Mouse (Mus musculus): ENCODE results near the gene Exosc6. TPM values are rescaled to one million over a fixed set of nuclear protein-coding genes. Genes with fewer than 3 reads are reported as not detected.

The Exosc6 gene
- polyA plus RNA-seq (2017; shearing (Covaris generic)): 17.5 TPM

DNA sequence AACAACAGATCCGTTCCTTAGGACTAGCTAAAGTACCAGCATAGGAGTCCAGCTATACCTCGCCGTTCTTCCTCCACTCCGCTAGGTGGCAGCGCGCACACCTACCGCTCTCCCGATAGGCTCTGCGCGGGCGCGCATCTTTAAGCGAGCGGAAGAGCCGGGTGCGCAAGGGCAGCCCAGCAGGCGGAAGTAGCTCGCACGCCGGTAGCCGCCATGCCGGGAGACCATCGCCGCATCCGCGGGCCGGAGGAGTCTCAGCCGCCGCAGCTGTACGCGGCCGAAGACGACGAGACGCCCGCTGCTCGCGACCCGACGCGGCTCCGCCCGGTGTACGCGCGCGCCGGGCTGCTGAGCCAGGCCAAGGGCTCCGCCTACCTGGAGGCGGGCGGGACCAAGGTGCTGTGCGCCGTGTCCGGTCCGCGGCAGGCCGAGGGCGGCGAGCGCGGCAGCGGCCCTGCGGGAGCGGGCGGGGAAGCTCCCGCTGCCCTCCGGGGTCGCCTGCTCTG, at the start of gene Exosc6:
TSS of gene Exosc6 (plus strand) at position 182 of the 506 bp plus-strand sequence.

DNA sequence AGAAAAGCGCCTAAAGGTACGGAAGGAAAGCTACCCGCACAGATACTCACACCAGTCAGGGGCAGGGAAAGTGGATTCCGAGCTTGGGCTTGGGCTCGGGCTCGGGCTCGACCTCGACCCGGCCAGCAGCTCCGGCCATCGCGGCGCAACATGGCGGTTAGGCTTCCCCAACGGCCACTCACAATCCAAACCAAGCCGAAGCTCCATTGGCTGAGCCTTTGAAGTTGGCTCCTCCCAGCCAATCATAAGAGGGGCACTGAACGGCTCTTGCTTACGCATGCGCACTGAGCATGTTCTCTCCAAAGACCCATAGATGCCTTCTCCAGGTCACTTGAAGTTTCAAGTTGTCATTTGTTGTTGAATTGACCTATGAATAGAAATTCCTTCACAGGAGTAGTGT, 24.6 kb upstream of the Exosc6 start, which contains the start of gene Ddx19b:
TSS of gene Ddx19b (minus strand) at position 180 of the 400 bp plus-strand sequence.

DNA sequence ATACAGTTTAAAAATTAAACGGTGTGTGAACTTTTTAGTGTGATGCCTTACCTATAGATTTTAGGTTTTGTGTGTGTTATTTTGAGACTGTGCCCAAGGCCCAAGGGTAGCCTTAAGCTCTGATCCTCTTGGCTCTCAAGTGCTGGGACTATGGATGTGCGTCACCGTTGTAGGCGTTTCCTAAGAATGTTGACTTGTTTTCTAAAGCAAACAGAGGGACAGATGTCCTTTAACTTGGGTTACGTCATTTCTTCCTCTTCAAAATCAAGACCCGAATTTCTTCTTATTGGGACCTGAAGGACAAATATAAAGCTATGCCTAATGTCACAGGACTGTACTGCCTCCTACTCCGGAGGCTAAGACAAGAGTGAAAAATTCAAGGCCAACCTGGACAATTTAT, 23.2 kb upstream of the Exosc6 start, which contains the start of gene Aars:
TSS of gene Aars (plus strand) at position 229 of the 400 bp plus-strand sequence.

DNA sequence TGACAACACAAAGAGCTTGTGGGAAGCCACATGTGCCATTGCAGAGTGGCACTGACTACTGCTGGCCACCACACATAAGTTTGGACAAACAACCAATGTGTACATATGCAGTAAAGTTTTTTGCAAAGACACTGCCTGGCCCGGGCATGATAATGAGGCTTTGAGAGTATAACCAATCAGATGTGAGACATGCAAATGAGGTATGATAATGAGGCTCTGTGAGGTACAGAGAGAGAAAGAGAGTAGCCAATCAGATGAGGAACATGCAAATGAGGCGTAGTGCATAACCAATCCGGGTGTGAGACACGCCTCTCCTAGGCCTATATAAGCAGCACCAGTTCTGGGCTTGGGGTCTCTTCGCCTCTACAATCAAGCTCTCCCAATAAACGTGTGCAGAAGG, 36.2 kb downstream of the Exosc6 start, which contains the start of gene Clec18a:
TSS of gene Clec18a (minus strand) at position 101 of the 400 bp plus-strand sequence.

DNA sequence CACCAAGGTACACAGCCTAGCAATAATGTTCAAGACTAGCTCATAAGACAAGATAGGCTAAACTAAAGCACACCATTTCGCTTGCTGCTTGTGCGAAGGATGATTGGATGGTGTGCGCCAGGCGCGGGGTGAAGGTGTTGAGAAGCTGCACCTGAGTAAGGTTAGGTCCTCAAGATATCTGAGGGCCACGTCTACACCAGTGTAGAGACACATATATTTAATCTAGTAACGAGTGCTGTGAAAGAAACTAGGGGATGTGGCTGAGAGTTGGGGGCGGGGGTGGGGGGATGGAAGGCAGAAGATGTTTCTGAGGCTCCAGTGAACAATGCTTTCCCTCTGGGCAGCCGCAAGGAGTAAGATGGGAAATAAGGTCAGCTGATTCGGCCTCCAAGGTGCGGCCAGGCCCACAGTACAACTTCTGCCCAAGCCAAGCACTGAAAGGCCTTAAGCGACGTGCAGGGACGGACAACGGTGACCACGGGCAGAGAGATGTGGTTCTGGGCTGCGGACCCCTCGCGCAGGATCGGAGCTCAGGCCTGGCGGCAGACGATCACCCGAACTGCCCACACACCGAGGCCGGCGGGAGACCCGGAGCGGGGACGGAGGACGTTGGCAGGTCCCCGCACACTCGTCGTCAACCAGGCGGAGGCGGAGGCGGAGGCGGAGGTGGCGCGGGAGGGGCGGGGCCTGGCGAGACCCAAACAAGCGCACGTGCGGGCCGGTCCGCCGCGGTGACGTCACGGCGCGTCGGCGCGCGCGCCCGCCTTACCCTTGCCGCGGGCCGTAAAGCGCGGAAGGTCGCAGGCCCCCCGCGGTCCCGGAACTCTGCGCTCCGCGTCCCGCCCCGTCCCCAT, 38.0 kb downstream of the Exosc6 start, which contains the start of gene Pdpr:
TSS of gene Pdpr (plus strand) at position 766 of the 854 bp plus-strand sequence.

Other genes starting within 250 kb of the Exosc6 start
- gene Cog4, start 209.7 kb upstream of the Exosc6 start, polyA plus RNA-seq (2017; shearing (Covaris generic)): 41.6 TPM
- gene Sf3b3, start 209.6 kb upstream of the Exosc6 start, polyA plus RNA-seq (2017; shearing (Covaris generic)): 158 TPM
- 5.6 TPM for gene Fuk, start 153.9 kb upstream of the Exosc6 start, polyA plus RNA-seq (2017; shearing (Covaris generic))
- gene St3gal2, start 136.4 kb upstream of the Exosc6 start, polyA plus RNA-seq (2017; shearing (Covaris generic)): 13.2 TPM
- gene Ddx19a, start 58.5 kb upstream of the Exosc6 start, polyA plus RNA-seq (2017; shearing (Covaris generic)): 17.8 TPM
- 17.8 TPM for gene Ddx19b, start 24.6 kb upstream of the Exosc6 start, polyA plus RNA-seq (2017; shearing (Covaris generic))
- 42.9 TPM for gene Aars, start 23.2 kb upstream of the Exosc6 start, polyA plus RNA-seq (2017; shearing (Covaris generic))
- gene Clec18a, start 36.1 kb downstream of the Exosc6 start, polyA plus RNA-seq (2017; shearing (Covaris generic)): not detected
- 16.1 TPM for gene Pdpr, start 38.3 kb downstream of the Exosc6 start, polyA plus RNA-seq (2017; shearing (Covaris generic))
- gene Glg1, start 202.9 kb downstream of the Exosc6 start, polyA plus RNA-seq (2017; shearing (Covaris generic)): 87.0 TPM
- 28.4 TPM for gene Rfwd3, start 243.9 kb downstream of the Exosc6 start, polyA plus RNA-seq (2017; shearing (Covaris generic))